Mouse (Mus musculus): ENCODE measurements around the gene Gng8.

The Gng8 gene

DNA sequence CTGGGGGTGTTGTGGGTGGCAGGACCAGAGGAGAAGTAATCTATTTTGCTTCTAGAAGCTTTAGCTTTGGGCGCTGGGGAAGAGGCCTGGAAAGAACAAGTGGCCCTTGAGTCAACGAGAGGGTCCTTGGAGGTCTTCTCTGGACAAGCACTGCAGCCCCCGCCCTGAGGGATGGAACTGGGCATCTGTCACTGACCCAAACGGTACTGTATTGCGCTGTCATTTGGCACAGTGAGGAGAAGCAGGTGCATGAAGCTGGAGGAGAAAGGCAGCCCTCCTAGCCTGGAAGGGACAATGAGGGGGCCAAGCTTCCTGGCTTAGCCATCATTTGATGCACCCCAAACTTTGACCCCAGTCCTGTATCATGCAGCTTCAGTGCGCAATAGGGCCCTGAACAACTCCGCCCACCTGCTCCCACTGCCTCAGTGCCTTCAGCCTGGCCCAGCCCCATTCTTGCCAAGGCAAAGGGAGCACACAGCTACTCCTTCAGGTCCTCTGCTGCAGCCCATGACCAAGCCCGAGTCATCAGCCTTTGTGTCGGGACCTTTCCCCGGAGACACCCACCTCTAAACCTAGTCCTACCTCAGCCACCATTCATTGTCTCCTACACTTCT lies 30.9 kb downstream of the Gng8 start:
- DNase-seq (ENCODE audit: extremely low read depth, low read depth, low spot score), result no peak

DNA sequence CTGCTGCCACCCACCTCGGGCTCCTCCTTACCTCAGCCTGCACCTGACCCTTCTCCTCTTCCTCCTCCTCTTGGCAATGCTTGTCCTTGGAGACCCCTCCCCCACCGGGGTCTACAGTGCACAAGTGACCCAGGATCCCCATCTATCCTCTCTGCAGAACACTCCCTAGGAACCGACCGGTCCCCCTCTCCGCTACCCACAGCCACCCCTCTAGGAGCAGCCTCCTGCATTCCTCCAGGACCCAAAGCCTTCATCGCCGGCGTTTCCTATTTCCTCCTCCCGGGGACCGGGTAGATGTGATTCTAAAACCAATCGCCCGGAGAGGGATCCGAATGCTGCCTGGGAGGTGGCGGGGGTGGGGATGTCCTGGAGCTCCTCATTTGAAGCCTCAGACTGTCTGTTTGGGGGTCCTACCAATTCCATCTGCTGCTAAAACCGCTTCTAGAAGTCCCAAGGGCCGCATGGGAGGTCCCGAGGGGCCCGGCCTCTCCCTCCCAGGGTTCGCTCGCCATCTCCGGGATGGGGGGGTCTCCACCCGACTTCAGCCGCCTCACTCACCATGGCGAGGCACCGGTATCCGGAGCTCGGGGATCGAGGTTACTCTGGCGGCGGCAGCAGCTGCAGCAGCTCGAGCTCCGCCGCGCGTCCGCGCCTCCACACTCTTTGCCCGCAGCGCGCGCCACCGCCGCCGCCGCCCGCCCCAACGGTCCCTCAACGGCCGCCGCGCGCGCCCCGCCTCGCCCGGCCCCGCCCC lies 31.9 kb downstream of the Gng8 start:
- DNase-seq (ENCODE audit: extremely low read depth, low read depth, low spot score), result no peak

DNA sequence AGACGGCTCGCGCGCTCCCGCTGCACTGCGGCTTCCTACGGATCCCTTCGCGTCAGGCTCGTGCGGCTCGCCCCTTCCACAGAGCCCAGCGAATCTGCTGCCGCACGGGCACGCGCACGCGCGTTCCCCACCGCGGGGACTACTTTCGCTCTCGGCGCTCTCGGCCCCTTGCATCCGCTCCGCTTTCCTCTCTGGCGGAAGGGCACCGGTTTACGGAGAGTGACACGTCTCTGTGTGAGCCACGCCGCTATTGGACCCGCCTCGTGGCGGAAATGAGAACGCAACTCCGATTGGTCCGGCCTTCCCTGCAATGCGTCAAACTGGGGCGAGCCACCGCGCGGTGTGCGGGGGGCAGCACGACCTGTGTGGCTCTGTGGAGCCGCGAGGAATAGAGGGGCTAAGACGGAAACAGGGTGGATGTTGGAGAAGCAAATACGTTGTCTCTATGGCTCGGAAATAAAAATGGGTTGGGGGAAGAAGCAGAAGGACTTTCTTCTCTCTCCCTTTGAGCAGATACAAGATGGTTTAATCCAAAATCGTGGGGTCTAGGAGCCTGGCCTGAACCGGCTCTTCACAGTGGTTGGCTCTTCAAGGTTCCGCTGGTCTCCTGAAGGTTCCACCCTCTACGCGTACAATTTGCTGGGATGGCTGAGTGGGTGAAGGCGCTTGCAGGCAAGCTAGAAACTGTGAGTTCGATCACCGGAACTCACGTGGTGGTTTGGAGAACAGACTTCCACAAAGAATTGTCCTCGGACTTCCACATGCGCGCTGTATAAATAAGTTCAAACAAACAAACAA lies 32.6 kb downstream of the Gng8 start, which contains the start of gene Calm3:
Calm3 (minus strand) TSS at position 78 of the 798 bp plus-strand sequence.
- peak; percentile 91 for DNase-seq (ENCODE audit: extremely low read depth, low read depth, low spot score)

DNA sequence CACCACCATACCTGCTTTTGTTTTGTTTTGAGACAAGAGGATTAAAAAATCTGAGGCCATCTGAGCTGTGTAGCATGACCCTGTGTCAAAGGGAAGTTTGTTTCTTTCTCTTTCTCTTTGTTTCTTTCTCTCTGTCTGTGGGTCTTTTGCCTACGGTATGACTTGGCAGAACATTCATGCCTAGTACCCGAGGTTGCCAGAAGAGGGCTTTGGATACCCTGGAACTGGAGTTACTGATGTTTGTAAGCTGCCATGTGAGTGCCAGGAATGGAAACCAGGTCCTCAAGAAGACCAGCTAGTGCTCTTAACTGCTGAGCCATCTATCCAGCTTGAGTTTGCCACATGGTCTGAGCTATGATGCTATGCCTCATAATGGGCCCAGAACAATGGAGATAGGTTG lies 36.8 kb downstream of the Gng8 start:
- DNase-seq (ENCODE audit: extremely low read depth, low read depth, low spot score), result no peak

DNA sequence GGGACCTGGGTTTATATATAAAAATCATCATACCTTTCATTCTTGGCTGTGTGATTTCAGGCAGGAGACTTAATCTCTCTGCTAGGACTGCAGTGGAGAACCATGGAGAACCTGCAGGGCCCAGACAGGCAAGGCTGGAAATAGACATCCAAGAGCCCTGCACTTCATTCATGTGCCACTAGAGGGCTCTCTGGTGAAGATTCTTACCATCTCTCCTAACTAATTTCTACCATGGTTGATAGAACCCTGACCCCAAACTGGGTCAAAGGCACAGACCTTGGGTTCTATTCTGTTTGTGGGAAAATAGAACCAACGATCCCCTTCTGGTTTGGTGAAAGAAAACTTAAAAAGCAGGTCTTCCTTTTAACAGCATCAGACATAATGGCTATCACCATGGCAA lies 39.3 kb downstream of the Gng8 start:
- DNase-seq (ENCODE audit: extremely low read depth, low read depth, low spot score), result no peak

DNA sequence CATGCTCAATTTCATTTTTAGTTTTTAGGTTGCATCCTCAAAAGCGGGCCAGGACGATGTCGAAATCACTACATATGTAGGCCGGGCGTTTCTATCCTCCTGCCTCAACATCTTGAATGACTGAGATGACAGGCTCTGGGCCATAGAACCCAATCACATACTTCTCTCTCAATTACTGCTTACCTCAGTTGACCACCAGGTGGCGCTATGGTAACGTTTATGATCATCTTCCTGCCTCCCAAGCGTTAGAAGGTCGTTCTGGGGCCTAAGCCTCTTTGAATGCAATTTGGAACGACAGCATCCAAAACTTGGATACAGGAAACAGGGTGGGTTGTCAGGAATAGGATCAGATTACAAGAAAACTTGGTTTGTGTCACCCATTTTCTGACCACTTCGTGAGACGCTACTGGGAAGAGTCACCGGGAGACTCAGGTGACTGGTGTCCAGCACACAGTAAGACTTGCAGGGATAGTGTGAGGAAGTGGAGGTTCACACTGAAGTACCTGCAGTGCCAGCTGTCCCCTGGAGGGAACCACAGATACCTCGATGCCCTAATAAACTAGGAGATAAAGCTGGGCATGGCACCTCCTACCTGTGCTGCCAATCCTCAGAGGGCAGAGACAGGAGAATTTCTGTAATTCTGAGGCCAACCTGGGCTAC lies 40.5 kb downstream of the Gng8 start:
- no peak for DNase-seq (ENCODE audit: extremely low read depth, low read depth, low spot score)

DNA sequence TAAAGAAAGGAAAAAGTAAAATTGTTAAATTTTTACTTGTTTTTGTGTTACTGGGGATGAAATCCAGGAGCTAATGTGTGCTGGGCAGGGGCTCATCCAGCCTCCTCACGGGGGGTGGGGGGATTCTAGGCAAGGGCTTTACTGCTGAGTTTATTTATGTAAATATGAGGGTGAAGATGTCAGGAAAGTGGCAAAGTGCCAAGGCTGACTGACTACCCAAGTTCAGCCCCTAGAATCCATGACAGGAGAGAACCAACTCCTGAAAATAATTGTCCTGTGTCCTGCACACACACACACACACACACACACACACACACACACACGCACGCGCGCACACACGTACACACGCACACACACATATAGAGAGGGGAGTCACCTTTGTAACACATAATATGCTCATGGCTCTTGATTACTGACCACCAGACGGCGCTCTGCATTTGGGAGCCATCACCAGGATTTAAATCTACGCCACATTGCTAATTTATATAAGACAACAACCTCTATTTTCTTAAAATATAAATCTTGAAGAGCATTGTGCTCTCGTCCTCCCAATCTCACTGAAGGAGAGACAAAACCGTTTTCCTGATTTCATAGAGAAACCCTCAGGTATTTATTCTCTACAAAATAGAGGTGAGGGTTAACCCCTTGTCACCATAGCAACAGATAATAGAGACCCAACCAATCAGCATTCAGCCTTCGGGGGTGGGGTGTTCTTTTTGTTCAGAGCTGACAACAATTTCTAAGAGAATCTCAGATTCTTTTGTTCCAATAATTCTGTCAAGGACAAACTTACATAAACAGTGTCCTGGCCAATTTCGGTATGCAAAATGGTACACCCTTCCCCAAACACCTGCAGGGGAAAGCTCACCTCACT lies 41.4 kb downstream of the Gng8 start:
- DNase-seq (ENCODE audit: extremely low read depth, low read depth, low spot score), result no peak

DNA sequence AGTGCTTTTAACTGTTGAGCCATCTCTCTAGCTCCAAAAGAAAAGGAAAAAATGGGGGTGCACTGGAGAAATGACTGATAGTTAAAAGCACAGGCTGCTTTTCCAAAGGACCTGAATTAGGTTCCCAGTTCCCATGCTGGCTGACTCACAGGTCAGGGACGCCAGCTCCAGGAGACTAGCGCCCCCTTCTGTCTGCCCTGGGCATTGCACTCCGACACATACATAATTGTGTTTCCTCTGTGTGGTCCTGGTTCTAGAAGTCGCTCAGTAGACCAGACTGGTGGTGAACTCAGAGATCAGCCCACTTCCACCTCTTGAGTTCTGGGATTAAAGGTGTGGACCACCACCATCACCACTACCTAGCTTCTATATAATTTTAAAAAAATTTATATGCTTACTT lies 45.7 kb downstream of the Gng8 start:
- no peak for DNase-seq (ENCODE audit: extremely low read depth, low read depth, low spot score)

DNA sequence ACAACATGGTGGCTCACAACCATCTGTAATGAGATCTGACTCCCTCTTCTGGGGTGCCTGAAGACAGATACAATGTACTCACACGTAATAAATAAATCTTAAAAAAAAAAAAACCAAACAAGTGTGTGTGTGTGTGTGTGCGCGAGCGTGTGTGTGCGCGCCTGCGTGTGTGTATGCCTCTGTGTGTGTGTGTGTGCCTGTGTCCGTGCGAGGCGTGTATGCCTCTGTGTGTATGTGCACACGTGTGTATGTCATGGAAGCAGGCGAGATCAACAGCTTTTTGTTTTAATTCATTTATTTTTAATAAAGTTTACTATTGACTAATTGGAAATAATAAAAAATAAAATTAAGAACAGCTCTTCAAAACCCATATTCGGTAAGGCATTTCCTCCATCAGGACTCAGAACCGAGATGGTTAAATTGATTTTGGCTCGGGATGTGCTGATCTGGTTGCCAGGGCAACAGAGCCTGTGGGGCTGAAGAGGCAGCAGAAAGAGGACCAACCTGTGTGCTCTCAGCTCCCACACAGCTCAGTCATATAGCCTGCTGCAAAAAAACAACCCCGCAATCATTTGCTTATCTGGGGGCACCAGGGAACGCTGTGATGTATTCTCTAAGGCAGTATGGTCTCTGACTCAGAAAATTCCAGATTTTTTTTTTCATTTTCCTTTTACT lies 46.7 kb downstream of the Gng8 start:
- DNase-seq (ENCODE audit: extremely low read depth, low read depth, low spot score), result no peak

DNA sequence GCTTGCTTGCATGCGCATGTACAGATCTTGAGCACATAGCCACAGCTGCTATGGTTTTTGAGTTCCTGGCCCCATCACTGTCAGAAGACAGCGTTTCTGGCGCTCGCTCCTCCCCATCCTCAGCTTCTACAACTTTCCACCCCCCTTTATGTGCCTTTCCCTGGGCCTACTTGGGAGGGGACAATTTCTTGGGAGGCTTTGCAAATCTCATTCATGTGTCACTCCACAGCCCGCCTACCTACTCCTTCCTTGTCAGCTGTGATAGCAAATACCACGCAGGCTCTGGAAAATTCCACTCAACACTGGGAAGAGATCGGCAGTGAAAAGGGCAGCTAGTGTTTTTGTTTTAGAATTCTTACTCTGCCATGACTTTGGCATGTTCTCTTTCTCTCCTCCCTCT lies 48.7 kb downstream of the Gng8 start:
- no peak for DNase-seq (ENCODE audit: extremely low read depth, low read depth, low spot score)

DNA sequence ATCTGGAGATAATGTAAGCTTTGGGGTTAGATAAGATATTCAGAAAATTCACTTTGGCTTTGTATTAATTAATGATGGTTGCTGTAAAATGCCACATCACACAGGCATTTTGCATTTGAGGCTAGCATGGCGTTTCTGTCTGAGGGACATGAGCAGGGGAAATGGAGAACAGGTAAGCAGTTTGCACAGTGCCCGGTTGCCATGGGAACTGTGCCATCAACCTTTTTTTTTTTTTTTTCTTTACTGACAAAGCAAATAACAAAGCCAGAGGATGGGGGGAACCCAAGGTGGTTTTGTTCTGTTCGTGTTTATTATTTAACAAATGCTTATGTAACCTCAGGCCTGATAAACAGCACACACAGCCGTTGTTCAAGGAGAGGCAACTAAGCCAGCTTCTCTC lies 51.3 kb downstream of the Gng8 start:
- DNase-seq (ENCODE audit: extremely low read depth, low read depth, low spot score), result no peak

DNA sequence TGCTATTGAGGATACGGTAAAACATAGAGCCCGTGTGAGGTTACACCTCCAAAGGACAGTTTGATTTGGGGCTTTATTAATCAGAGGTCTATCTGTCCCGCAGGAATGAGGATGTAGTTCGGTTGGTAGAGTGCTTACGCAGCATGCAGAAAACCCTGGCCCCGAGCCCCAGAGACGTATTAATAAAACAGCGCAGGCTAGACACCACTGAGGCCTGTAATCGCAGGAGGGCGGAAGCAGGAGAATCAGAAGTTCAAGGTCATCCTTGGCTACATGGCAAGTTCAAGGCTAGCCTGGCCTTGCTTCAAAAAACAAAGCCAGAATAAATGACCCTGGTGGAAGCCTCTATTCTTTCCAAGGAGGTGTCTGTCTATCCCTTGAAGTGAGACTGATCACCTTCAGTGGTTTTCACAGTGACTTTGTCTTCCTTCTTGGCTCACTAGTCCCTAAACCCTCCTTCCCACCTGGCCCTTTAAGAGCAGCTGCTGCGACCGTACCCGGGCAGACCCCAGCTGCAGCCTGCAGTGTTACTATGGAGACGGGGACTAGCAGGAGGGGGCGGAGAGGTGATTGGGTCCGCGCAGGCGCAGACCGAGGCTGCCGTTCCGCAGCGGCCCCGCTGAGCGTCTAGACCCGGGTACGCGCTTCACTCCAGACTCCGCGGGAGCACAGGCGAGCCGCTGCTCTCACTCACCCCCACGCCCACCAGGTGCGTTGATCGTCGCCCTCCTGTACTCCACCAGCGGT lies 52.6 kb downstream of the Gng8 start, which contains the start of gene Pnmal2:
Pnmal2 (plus strand) TSS at position 622 of the 747 bp plus-strand sequence.
- no peak for DNase-seq (ENCODE audit: extremely low read depth, low read depth, low spot score)

DNA sequence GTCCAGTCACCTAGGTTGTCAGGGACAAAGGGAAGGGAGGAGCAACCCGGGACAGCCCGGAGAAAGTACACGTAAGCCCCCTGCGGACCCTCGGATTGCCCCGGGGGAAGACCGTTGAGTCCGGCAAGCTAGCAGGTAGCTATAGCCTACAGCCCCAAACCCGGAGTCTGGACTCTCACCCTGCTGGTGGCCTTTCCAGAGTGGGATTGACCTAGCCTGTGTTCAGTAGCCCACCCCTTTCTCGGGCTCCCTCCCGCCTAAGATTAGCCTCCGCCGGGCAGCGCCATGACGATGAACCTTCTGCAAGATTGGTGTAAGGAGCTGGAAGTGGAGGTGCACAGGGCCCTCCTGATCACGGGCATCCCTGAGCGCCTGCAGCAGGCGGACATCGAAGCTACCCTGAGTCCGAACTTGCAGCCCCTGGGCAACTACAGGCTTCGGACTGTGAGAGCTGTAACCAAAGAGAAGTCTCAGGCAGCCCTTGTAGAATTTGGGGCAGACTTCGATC lies 53.3 kb downstream of the Gng8 start:
- DNase-seq (ENCODE audit: extremely low read depth, low read depth, low spot score), result no peak
